Mouse (Mus musculus) spleen, adult 18-20 months (tissue): ENCODE results near the gene Lgr4.
A peak's percentile ranks its signal among the peaks of the same experiment; 100 is the strongest.
"Not testable (repeated sequence)": the region's sequence is repeated elsewhere in the genome, so short reads cannot be mapped to it uniquely, and the experiment has no call there.

ENCODE experiments used
- DNase-seq, 2 experiments: peaks; one replicate each; pipeline ENCODE4 v3.0.0; 2022; ENCODE audit warnings: mixed read lengths in 2 of 2

The Lgr4 gene

DNA sequence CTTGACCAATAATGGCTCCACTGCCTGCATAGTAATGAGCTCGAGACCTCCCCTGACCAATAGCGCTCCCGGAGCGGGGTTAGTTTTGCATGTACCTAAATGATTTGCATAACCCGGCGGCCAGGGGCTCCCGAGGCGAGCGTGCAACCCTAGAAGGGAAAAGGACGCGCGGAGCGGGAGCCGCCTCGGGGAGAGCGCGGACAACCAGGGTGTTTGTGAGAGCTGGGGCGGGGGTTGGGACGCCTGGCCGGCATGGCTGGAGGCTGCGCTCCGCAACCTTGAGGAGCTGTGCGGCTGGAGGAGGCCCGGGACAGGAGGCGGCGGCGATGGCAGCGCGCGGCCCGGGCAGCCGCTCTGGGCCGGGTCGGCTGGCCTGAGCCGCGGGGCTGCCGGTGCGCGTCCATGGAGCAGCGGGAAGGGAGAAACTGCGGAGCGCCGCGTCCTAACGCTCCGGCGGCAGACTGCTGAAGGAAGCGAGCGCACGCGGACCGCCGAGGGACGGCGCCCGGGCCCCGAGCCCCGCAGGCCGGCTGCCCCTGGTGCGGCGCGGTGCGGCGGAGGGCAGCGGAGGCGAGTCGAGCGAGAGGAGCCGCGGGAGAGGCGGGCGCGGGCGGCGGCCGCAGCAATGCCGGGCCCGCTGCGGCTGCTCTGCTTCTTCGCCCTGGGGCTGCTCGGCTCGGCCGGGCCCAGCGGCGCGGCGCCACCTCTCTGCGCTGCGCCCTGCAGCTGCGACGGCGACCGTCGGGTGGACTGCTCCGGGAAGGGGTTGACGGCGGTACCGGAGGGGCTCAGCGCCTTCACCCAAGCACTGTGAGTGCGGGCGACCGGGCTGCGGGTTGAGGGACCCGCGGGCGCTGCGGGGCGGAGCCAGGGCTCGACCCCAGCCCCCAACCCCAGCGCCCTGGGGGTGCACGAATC is at the start of gene Lgr4:
TSS of gene Lgr4 (plus strand) at position 152 of the 918 bp plus-strand sequence.
- peak; percentile 67 to 71 for DNase-seq

DNA sequence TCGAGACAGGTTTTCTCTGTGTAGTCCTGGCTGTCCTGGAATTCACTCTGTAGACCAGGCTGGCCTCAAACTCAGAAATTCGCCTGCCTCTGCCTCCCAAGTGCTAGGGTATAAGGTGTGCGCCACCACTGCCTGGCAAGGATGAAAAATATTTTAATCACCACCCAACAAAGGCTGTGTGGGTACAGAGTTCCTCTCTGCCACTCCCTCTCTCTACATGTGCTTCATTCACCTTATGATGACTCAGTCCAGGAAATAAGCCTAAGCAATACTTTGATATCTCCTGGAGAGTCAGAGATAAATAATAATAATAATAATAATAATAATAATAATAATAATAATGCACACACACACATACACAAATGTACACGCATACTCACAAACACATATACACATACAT is 38.0 kb upstream of the Lgr4 start:
- DNase-seq = not testable (repeated sequence)

DNA sequence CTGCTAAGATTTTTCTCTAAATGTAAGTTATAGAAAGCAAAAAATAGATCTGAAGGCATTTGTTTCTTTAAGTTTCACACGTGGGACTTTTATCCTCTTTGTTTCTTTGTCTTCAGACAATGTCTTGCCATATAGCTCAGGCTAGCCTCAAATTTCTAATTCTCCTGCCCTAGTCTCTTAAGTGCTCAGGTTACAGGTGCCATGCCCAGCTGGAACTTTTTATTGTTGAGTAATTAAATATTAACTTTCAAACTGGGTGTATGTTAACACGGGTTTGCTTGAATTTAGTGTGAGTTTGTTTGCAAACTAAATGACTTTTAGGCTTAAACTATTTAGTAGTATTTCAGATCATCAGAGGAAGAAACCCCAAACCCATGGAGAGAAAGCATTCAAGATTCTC is 36.3 kb upstream of the Lgr4 start:
- DNase-seq = no peak

DNA sequence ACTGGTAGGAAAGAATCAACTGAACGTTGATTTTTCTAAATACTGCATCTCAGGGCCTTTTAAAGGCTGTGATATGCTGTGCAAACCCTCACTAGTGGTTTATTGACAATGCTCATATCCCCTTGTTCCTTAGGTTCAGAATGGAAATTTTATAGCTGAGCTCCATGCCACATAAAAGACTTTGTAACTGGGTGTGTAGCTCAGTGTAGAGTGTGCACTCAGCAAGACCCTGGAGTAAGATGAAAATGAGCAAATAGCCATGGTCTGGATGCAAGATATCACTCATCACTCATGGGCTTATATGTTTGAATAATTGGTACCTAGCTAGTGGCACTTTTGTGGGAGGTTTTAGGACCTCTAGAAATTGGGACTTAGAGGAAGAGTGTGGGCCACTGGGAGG is 35.8 kb upstream of the Lgr4 start:
- no peak for DNase-seq

DNA sequence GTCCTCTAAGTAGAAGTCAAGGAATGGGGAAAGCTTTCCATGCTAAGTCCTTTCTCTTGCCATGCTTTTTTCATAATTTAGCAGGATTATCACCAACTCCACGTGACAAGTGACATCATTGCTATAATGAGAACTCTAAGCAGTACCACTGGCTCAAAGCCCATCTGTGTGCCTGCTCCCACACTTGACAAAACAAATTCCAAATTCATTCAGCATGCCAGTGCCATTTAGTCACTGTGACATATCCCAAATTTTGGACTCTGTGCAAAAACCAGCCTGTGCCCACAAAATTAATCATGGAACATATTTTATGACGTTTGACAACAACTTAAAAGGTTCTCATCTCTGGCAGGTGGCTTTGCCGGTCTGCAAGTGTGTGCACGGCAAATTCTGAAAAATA is 33.3 kb upstream of the Lgr4 start:
- DNase-seq = no peak

DNA sequence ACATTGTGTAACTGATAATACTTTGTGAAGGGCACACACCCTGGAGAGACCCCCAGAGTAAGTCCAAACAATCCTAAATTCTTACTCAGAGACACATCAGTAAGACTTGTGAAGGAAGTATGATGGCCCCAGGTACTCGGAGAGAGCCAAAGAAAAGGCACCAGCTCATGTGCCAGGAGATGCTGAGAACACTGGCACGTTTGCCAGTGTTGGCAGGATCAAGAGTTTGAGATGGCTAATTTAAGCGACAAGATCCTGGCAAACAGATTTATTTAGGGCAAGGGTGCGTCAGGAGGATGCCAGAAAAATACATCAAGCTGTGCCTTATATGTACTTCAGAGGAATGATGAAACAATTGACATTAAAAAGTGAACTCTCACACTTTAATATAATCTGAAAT is 32.9 kb upstream of the Lgr4 start:
- no peak for DNase-seq

DNA sequence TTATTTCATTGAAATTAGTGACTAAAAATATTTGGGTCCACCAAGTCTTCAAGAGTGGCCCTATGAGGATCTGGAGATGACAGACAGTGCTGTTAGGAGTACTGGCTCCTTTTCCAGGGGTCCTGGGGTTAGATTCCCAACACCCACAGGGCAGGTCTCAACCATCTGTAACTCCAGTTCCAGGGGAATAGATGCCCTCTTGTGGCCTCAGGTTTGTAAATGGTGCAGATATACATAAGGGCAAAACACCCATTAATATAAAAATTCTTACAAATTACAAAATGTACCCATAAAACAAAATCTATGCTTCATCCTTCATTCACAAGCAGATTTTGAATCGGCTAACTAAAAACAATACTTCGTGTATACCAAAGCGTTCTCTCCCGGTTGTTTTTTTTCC is 27.4 kb upstream of the Lgr4 start:
- DNase-seq = no peak

DNA sequence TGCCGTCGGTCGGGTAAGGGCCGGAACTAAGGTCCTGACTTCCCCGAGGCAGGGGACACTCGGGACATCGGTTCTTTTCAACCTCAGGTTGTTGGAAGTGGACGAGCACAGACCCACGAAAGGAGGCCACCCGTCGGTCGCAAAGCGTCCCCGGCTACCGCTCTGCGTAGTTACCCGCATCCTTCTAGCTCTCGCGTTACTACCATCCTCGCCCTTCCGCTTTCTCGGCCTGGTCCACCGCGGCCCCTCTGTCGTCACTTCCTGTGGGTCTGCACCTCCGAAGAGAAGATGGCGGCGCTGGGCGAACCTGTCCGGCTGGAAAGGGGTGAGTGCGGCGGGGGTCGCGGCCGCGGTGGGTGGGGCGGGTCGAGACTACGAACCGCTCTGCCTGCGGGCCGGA is 26.9 kb upstream of the Lgr4 start, which contains the start of gene Lin7c:
TSS of gene Lin7c (plus strand) at position 257 of the 400 bp plus-strand sequence.
- peak; percentile 83 to 84 for DNase-seq

DNA sequence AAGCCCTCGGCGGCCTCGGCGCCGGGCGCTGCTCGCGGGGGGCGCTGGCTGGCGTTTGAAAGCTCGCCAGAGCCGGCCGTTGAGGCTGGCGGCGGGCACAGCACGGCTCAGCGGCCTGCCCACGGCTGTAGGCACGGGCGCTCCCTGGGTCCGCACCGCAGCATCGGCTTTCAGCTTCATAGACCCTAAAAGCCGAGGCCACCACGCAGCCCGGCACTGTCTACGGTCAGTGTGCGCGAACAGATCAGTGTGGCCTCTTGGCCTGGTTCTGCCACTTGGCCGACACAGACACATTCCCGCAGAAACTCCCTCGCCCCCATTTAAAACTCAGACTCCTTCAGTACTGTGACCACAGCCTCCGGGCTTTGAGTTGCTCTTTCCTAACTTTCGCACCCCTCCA is 26.4 kb upstream of the Lgr4 start:
- DNase-seq = no peak

DNA sequence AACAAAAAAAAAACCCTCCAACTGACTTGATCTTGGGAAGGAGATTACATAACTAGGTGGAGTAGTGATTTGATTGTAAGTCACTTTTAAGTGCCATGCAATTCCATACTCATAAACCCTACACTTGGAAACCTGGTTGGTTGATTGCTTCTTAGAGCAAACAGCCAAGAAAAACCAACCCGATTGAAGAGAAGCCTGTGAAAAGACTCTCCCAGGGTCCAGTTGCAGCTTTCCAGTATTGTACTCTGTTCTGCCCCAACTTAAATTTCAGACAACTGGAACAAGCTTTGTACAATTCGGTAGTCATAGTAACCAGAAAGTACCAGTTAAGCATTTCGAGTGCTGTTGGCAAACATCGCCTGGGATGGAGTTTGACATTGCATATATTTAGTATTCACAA is 26.0 kb upstream of the Lgr4 start:
- DNase-seq = no peak

DNA sequence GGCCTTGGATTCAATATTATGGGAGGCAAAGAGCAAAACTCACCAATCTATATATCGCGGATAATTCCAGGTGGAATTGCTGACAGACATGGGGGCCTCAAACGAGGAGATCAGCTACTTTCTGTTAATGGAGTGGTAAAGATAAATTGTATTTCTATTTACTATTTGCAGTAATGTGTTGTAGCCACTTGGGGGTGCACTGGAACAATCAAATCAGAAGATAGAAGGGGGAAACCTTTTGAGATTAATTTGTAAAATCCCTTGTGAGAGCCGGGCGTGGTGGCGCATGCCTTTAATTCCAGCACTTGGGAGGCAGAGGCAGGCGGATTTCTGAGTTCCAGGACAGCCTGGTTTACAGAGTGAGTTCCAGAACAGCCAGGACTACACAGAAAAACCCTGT is 21.1 kb upstream of the Lgr4 start:
- DNase-seq = no peak

DNA sequence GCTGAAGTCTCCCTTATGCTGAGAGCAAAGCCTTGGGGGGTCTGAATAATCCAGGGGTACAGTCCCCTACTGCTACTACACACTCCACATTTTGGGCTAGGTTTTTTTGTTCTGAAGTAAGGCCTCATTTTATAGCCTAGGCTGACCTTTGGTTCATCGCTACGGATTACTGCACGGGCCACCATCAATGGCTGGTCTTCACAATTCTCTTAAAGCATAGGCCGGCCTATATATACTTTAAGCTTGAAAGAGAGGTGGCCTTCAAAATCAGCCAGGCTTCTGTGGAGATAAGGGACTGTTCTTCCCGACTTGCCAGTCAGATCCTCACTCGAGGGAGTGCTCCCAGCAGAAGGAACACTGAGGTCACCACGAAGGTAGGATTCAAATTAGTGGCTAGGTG is 14.6 kb upstream of the Lgr4 start:
- DNase-seq = no peak

DNA sequence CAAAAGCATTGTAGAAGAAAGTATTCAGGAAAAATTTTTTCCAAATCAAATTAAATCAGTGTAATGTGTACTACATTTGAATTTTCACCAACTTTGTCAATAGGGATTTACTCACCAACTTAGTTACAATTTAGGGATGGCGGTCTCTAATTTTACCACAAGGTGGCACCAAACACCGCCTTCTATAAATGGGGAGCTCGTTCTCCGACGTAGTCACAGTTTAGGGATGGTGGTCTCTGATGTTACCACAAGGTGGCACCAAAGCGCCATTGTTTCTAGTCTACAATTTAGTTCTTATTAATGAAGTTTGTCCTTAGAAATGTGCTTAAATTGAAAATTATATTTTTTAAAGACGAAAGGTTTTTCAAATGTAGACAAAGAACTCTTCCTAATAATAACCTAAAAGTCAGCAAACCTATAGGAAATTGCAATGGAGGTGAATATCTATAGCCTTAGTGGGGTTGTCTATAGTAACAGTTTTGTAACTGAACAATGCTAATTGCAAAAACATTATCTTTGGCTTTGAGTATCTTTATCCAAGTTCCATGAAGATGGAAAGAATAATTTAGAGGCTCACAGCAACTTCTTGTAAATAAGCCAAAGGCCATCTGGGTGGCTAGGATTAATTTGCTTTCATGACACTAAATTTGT is 13.2 kb upstream of the Lgr4 start:
- DNase-seq = peak; percentile 53 to 72

DNA sequence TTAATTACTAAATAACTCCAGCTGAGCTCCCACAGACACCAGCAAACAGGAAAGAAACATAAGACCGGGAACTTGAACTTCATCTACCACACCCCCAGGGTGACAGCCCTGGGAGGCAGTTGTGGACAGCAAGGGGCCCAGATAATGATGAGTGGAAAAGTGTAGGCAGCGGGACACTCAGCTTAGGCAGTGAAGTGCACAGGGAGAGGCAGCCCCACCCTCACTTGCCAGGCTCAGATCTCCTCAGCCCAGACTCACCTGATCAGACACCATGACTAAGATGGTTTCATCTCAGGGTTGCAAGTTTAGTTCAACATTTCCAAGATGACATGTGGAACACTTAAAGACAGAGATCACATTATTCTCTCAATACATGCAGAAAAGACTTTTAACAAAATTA is 8.3 kb upstream of the Lgr4 start:
- DNase-seq = no peak

DNA sequence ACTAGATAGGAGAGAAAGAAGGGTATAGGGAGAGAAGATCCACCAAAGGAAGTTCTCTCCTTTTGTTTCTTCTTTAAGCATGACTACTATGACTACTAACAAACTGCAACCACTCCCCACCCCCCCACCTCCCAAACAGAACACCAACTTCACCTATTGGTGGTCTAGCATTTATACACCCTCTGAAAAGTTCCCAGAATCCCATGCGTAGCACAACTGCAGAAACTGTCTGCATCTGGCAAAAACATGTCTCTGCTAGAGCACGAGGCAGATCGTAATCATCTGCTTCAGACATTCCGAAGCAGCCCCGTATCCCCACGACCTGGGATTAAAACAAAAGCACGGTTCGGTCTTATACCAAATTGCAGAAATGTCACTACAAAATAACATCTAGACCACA is 5.2 kb upstream of the Lgr4 start:
- no peak for DNase-seq

DNA sequence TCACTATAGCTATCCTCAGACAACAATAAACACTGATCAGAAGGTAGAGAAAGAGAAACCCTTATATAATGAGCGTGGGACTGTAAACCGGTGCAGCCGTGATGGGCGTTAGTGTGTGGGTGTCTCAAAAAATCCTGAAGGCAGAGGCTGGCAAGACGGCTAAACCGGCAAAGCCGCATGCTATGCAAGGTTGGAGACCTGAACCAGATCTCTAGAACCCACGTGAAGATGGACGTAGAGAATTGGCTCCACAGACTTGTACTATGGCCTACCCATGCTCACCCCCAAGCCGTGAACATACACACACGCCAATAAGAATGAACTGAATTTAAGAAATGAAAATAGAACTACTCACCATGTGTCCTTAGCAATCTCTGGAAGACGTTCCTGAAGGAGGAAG is 4.7 kb upstream of the Lgr4 start:
- no peak for DNase-seq

DNA sequence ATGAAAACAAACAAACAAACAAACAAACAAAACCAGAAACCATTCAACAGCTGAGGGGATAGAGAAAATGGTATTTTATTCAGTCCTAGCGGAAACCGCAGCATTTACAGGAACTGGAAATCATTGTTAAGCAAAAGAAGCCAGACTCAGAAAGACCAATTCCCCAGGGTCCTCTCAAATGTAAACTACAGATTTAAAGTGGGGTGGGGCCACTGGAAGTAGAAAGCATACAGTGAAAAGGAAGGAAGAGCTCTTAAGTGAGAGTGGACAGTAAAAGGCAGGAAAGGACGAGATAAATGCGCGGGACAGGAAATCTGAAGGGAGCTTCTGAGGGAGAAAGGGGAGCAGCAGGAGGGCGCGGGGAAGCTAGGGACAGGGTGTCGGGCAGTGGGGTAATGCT is 4.2 kb upstream of the Lgr4 start:
- no peak for DNase-seq

DNA sequence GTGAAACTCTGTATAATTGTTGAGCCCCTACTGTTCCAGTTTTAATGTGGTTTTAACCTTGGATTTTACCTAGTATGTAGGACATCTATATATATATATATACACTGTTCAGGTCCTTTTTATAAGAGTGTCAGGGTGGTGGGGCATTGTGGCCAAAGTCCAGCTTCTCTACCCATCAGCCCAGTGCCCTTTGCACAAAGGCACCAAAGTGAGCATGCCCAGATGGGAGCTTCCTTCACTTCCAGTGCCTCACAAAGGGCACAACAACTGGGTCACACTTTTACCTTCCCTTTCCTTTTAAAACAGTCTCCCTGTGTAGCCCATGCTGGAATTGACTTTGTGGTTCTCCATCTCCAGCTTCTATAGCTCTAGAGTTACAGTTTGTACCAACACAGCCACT is 2.8 kb upstream of the Lgr4 start:
- DNase-seq = no peak

DNA sequence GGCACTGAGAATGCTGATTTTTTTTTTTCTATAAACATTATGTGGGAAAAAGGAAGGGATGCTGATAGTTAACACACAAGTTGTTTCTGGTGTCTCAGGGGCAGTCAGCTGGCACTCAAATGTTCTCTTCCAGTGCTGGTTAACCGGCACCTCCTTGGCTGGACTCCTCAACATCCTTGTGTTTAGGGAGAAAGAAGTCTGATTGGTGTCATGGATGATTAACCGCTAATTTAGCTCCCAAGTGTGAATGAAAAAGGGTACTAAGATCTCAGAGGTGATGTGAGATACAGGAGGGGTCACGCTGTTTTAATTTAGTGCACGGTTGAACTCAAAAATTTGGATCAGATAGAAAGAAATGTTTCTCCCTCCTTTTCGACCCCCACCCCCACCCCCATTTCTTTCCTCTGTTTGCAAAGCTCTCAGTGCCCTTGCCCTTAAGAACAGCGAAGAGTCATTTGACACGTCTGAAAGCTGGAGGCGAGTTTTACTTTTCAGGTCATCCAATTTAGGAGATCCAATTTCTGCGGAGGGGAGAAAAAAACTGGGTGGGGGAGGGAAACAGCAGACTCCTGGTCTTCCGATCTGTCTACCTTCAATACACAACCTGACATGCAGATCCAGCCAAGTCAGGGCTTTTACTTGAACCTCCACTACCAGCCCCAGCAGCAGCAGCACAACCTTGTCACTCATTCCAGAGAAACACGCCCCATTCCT is 508 bp upstream of the Lgr4 start:
- DNase-seq = no peak

DNA sequence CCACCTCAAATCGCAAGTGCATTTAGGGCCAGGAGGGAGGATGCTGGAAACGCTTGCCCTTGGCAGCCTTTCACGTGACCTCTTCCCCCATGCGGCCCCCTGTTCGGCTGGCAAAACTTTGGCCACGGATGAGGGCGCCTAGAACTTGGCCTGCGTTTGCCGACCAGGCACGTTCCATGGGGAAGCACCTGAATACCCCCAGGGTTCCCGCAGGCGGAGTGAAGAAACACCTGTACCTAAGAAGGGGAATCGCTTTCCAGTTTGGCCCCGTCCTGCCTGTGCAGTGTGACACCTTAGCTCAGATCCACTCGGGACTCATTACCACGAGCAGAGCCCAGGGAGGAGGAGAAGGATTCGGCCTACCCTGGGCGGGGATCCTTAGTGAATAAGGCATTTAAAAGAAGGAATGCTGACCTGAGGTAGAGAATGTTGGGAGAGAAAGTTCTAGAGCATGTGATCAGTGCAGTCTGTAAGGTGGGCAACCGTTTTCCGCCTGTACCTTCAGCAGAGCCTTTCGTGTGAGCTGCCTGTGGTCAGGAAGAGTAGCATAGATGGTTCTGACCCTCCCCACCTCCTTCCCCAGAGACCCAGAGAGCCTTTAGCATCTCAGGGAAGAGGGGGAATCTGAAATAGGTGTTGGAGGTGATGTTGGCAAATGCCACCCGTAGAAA is 1.3 kb downstream of the Lgr4 start:
- DNase-seq = no peak

DNA sequence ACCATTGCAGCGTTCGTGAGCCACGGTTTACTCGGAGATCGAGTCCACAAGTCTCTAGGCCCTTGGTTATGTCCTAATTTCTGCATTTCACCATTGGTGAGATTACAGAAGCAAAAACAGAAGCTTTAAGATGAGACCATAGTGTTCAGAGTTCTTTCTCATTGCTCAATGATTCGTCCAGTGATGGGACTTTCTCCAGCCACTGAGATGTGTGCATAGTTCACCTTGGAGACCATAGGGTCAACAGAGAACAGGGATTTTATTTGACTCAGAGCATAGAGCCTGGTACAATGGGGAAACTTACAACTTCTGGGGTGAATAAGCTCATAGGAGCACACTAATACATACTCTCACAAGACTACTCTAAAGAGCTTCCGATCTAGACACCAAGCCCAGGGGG is 3.0 kb downstream of the Lgr4 start:
- no peak for DNase-seq

DNA sequence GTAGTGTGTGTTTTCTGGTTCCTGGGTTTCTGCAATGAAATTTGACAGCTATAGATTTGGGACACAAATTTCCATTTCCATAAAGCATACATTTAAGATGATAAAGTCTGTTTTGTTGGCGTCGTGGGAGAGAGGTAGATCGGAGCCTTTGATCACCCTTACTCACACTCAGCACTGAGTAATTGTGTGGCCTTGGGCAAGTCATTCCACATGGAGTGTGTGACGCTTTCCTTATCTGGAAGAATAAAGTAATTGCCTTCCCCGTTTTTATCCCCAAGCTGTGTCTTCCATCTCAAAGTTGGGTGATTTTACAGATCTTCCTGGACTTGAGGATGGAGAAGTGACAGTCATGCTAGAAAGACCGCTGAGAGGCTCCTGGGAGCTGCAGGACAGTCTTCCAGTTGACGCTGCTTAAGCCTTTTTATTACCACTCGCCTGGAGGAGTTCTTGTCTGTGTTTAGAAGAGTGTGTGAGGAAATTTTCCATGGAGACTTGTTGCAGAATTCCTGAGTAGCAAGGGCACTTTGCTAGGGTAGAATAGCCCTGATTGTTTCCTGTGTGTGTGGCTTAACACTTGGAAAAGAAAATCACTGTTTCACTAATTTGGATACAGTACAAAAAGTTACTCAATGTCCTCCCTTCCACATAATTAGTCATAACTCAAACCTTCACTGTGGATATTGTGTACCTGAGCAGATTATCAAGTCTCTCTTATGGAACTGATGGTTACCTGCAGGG is 4.0 kb downstream of the Lgr4 start:
- no peak for DNase-seq
